Mouse (Mus musculus): ENCODE results near the gene Cmtm2b.
"Not testable (repeated sequence)": the region's sequence is repeated elsewhere in the genome, so short reads cannot be mapped to it uniquely, and the experiment has no call there.

DNA sequence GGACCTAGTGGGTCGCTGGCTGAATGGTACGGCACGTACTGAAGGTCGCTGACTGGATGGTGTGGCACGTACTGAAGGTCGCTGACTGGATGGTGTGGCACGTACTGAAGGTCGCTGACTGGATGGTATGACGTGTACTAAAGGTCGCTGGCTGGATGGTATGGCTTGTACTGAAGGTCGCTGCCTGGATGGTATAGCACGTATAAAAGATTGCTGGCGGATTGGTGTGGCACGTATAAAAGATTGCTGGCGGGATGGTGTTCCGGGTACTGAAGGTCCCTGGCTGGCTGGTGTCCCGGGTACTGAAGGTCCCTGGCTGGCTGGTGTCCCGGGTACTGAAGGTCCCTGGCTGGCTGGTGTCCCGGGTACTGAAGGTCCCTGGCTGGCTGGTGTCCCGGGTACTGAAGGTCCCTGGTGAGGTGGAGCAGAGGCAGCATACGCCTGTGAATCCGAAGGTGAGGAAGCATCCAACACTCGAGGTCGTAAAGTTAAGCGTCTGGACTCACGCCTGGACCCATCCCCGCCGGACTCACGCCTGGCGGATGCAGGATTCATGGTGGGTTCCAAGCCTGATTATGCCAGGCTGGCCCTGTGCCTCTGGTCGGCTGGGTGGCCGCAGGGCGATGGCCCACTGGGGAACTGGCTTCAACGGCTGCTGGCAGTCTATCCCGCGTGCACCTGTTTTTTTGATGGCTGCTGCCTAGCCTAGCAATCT lies 12.4 kb upstream of the Cmtm2b start, which contains the start of the genes Gm45711 and Cmtm1:
- TF ChIP-seq CTCF (IDR thresholded peaks at IDR 0.05; ENCODE audit: extremely low read depth, insufficient read depth, insufficient read length, insufficient replicate concordance); POLR2A (IDR thresholded peaks at IDR 0.05; ENCODE audit: low read depth, low read length): not testable (repeated sequence)

All from spleen, adult 2 months (tissue).